Mouse (Mus musculus) gonadal fat pad, adult 2 months (tissue): ENCODE results near the gene 2210011C24Rik. TPM values are rescaled to one million over a fixed set of nuclear protein-coding genes. Genes with fewer than 3 reads are reported as not detected.
"Not testable (repeated sequence)": the region's sequence is repeated elsewhere in the genome, so short reads cannot be mapped to it uniquely, and the experiment has no call there.

Source experiments
- DNase-seq: peaks from one replicate; pipeline ENCODE4 v3.0.0-alpha.2; 2012; ENCODE audit warnings: low read depth
- polyA plus RNA-seq: library from polyadenylated mRNA; depleted of rRNA; stranded (reverse); fragments of >200 nt; gene quantifications from 2 replicates; pipeline ENCODE4 v1.2.3, GENCODE M21; 2012

2210011C24Rik gene
- polyA plus RNA-seq, 1 experiment: 0.86 TPM

- DNase-seq: no peak
Measured at GRCm38 (mm10) chr8:84019738-84020137, 7.8 kb upstream of the 2210011C24Rik start.

- DNase-seq: no peak
Measured at GRCm38 (mm10) chr8:84015833-84016232, 3.9 kb upstream of the 2210011C24Rik start.

GRCm38 (mm10) chr8:84012499-84013165 lies 661 bp upstream of the 2210011C24Rik start:
- DNase-seq: no peak

- DNase-seq: no peak
Measured at GRCm38 (mm10) chr8:84010625-84011611, 1.1 kb downstream of the 2210011C24Rik start.

GRCm38 (mm10) chr8:84009876-84010275 lies 2.1 kb downstream of the 2210011C24Rik start:
- no peak for DNase-seq

- no peak for DNase-seq
Measured at GRCm38 (mm10) chr8:84008362-84008761, 3.6 kb downstream of the 2210011C24Rik start.

GRCm38 (mm10) chr8:84005502-84005901 lies 6.5 kb downstream of the 2210011C24Rik start:
- not testable (repeated sequence) for DNase-seq

GRCm38 (mm10) chr8:84004533-84005201 lies 7.3 kb downstream of the 2210011C24Rik start:
- peak; percentile 54 for DNase-seq

GRCm38 (mm10) chr8:84003612-84004246 lies 8.2 kb downstream of the 2210011C24Rik start:
- no peak for DNase-seq

- DNase-seq: no peak
Measured at GRCm38 (mm10) chr8:84002957-84003611, 8.9 kb downstream of the 2210011C24Rik start.

- DNase-seq: no peak
Measured at GRCm38 (mm10) chr8:84001281-84002000, 10.5 kb downstream of the 2210011C24Rik start, which contains the start of gene 1700067K01Rik. Gene 1700067K01Rik (plus strand): TSS chr8:84001502.

GRCm38 (mm10) chr8:83999825-84000224 lies 12.1 kb downstream of the 2210011C24Rik start:
- no peak for DNase-seq

GRCm38 (mm10) chr8:83999057-83999705 lies 12.8 kb downstream of the 2210011C24Rik start:
- DNase-seq: no peak

- no peak for DNase-seq
Measured at GRCm38 (mm10) chr8:83998231-83999056, 13.5 kb downstream of the 2210011C24Rik start.

GRCm38 (mm10) chr8:83997511-83998141 lies 14.3 kb downstream of the 2210011C24Rik start, which contains the start of gene Samd1:
Gene Samd1 (plus strand): TSS chr8:83997672.
- DNase-seq: no peak

- no peak for DNase-seq
Measured at GRCm38 (mm10) chr8:83996567-83997505, 15.1 kb downstream of the 2210011C24Rik start.

GRCm38 (mm10) chr8:83995973-83996372 lies 16.0 kb downstream of the 2210011C24Rik start:
- DNase-seq: no peak
